Mouse (Mus musculus) neural tube, postnatal 0 days (tissue): ENCODE results near the gene Olfr1215. TPM values are rescaled to one million over a fixed set of nuclear protein-coding genes. Genes with fewer than 3 reads are reported as not detected.

ENCODE experiments used
- polyA plus RNA-seq: library from polyadenylated mRNA; unstranded; fragments of >200 nt; fragmentation: Nextera tagmentation; extraction: Ambion mirVana; gene quantifications from 2 replicates; pipeline ENCODE4 v1.2.1, GENCODE M21; 2015

Gene Olfr1215
- polyA plus RNA-seq = not detected in 2 replicates

GRCm38 (mm10) chr2:89006873-89007272 lies at the start of gene Olfr1215:
Olfr1215 (minus strand) TSS chr2:89006973.

GRCm38 (mm10) chr2:89031965-89032364 lies 25.2 kb upstream of the Olfr1215 start, which contains the start of gene Olfr1217:
Olfr1217 (minus strand) TSS chr2:89032065.

DNA sequence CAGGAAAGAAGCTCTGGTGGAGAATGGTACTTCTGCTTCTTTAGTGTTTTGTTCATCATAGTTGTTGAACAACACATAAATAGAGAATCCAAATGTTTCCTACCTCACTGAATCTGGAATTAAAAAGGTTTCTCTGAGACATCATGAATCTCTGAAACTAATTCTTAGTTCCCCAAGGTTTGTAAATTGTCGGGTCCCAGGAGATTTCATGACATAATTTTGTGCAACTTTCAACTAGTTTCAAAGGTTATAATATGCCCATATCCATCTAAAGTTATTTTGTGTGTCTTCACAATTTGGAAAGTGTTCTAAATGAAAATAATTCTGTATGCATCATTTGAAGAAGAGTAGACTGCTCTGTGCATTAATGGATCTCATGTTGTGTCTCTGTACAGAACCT lies 11.5 kb upstream of the Olfr1215 start, which contains the start of gene Olfr1216:
Gene Olfr1216, minus strand, starts transcription at position 101 of the 400 bp plus-strand sequence.

GRCm38 (mm10) chr2:88992553-88992952 lies 14.2 kb downstream of the Olfr1215 start, which contains the start of gene Olfr1214:
Olfr1214 (minus strand) TSS chr2:88992653.

DNA sequence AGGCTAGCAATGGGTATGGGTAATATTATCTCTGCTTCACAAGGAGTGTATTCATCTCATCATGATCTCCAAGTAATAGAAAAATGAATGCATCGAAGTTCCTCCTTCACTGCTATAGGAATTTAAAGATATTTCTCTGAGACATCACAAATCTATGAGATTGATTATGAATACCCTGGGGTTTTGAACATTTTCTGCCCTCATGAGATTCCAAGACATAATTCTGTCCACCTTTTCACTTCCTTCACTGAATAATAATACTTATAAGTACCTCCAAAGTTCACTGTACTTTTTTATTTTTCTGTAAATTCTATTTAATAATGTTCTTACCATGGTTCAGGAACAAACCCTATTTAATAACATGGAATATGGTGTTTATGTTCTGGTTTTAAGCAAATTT lies 26.6 kb downstream of the Olfr1215 start, which contains the start of gene Gm13762:
Gene Gm13762, minus strand, starts transcription at position 101 of the 400 bp plus-strand sequence.

GRCm38 (mm10) chr2:88953669-88954068 lies 53.1 kb downstream of the Olfr1215 start, which contains the start of gene Olfr1212:
Olfr1212 (plus strand) TSS chr2:88953969.

Other genes with a start within 250 kb of the Olfr1215 start
- not detected in 2 replicates for gene Olfr1199, start 246.5 kb downstream of the Olfr1215 start, polyA plus RNA-seq
- not detected in 2 replicates for gene Olfr1200, start 236.5 kb downstream of the Olfr1215 start, polyA plus RNA-seq
- gene Olfr1201, start 213.9 kb downstream of the Olfr1215 start, polyA plus RNA-seq = not detected in 2 replicates
- gene Olfr1202, start 192.5 kb downstream of the Olfr1215 start, polyA plus RNA-seq = not detected in 2 replicates
- gene Olfr1205, start 177.2 kb downstream of the Olfr1215 start, polyA plus RNA-seq = not detected in 2 replicates
- gene Olfr1204, start 157.7 kb downstream of the Olfr1215 start, polyA plus RNA-seq = not detected in 2 replicates
- gene Olfr1206, start 143.7 kb downstream of the Olfr1215 start, polyA plus RNA-seq = not detected in 2 replicates
- gene Olfr1208, start 104.7 kb downstream of the Olfr1215 start, polyA plus RNA-seq = not detected in 2 replicates
- gene Olfr1209, start 91.8 kb downstream of the Olfr1215 start, polyA plus RNA-seq = not detected in 2 replicates
- gene Olfr1211, start 68.9 kb downstream of the Olfr1215 start, polyA plus RNA-seq = not detected in 2 replicates
- gene Olfr1212, start 53.0 kb downstream of the Olfr1215 start, polyA plus RNA-seq = not detected in 2 replicates
- not detected in 2 replicates for gene Gm13762, start 26.7 kb downstream of the Olfr1215 start, polyA plus RNA-seq
- not detected in 2 replicates for gene Olfr1214, start 14.3 kb downstream of the Olfr1215 start, polyA plus RNA-seq
- not detected in 2 replicates for gene Olfr1216, start 11.4 kb upstream of the Olfr1215 start, polyA plus RNA-seq
- not detected in 2 replicates for gene Olfr1217, start 25.1 kb upstream of the Olfr1215 start, polyA plus RNA-seq
- not detected in 2 replicates for gene Olfr1218, start 54.2 kb upstream of the Olfr1215 start, polyA plus RNA-seq
- gene Olfr1219, start 76.5 kb upstream of the Olfr1215 start, polyA plus RNA-seq = not detected in 2 replicates
- not detected in 2 replicates for gene Olfr1220, start 99.9 kb upstream of the Olfr1215 start, polyA plus RNA-seq
- not detected in 2 replicates for gene Olfr1221, start 110.3 kb upstream of the Olfr1215 start, polyA plus RNA-seq
- gene Olfr1222, start 126.1 kb upstream of the Olfr1215 start, polyA plus RNA-seq = not detected in 2 replicates
- gene Olfr1223, start 144.6 kb upstream of the Olfr1215 start, polyA plus RNA-seq = not detected in 2 replicates
- not detected in 2 replicates for gene Olfr1224-ps1, start 157.1 kb upstream of the Olfr1215 start, polyA plus RNA-seq
- not detected in 2 replicates for gene Olfr1225, start 167.7 kb upstream of the Olfr1215 start, polyA plus RNA-seq
- gene Olfr1226, start 193.1 kb upstream of the Olfr1215 start, polyA plus RNA-seq = not detected in 2 replicates
- gene Olfr1228, start 247.1 kb upstream of the Olfr1215 start, polyA plus RNA-seq = not detected in 2 replicates